Mouse (Mus musculus) urinary bladder, postnatal 4 days (tissue): ENCODE results near the gene Gm10160.

Experiments
- DNase-seq, 2 experiments: peaks; one replicate each; pipeline ENCODE4 v3.0.0; 2021 to 2022; ENCODE audit warnings: low spot score in 2 of 2

Gene Gm10160

GRCm38 (mm10) chr7:81827806-81828667 lies 27.6 kb downstream of the Gm10160 start:
- no peak for DNase-seq

GRCm38 (mm10) chr7:81825381-81825780 lies 30.2 kb downstream of the Gm10160 start:
- DNase-seq = no peak

- DNase-seq = no peak
These were observed 30.7 kb downstream of the Gm10160 start for GRCm38 (mm10) chr7:81824906-81825305.

GRCm38 (mm10) chr7:81806067-81806466 lies 49.5 kb downstream of the Gm10160 start:
- DNase-seq = no peak
